Mouse (Mus musculus): ENCODE measurements around the gene Sbf2.

GRCm38 (mm10) chr7:110651091-110651490 is 36.4 kb upstream of the Sbf2 start:
- no peak for TF ChIP-seq CTCF (IDR thresholded peaks at IDR 0.05; ENCODE audit: low read depth, low read length)
- TF ChIP-seq POLR2A (IDR thresholded peaks at IDR 0.05; ENCODE audit: borderline replicate concordance, low read depth, low read length): no peak
